Mouse (Mus musculus): ENCODE results near the gene Slc34a1. TPM values are rescaled to one million over a fixed set of nuclear protein-coding genes. Genes with fewer than 3 reads are reported as not detected.

Slc34a1 gene
- polyA plus RNA-seq, 1 experiment from 2014 or later, result not detected

DNA sequence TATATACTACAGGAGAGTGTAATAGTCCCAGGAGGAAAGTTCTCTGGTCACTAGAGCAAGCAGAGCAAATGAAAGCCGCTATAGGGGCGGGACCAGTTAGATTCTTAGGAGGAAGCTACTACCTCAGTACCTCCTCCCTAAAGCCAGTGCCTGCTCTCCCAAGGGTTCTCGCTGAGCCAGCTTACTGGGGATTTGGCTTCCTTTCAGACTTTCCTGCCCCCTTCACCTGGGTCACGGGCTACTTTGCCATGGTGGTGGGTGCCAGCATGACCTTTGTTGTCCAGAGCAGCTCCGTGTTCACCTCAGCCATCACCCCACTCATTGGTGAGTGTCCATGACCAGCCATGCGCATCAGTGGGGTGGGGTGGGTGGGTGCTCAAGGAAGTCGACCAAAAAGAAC, 13.8 kb downstream of the Slc34a1 start:
- Histone ChIP-seq H3K4me3 (no peak overlapping the region), H3K27me3 (ENCODE audit: low read depth, poor library complexity, severe bottlenecking) (peaks cover 42% of the 10 kb centered on the region), H3K27ac (no peak overlapping the region), H3K9me3 (replicated peaks) (no peaks in the 10 kb centered on the region), H3K4me1 (peaks cover 8% of the 10 kb centered on the region), H3K36me3 (no peaks in the 10 kb centered on the region)
- WGBS, result 74% methylated on average over 7 of the region's 7 CpGs
- no peak for DNase-seq (ENCODE audit: low spot score)

DNA sequence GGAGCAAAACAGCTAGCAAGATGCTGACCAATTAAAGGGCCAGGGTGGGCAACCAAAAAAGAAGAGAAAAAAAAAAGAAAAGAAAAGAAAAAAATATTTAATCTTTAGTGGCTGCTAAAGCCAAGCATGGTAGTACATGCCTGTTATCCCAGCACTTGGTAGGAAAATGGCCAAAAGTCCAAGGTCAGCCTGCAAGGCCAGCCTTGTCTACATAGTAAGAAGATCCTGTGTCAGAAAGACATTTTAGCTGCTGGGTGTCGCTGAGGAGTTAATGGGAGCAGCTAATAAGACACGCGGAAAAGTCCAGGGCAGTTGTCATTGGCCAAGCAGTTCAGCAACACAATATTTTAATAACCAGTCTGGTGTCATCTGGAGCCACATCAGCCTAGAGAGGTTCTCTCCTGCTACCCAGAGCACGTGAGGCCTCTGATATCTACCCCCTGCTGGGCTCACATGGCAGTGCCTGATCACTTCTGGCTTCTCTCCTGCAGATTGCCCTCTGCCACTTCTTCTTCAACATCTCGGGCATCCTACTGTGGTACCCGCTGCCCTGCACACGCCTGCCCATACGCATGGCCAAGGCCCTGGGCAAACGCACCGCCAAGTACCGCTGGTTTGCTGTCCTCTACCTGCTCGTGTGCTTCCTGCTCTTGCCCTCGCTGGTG, 14.8 kb downstream of the Slc34a1 start:
- H3K27me3 ChIP-seq (ENCODE audit: low read depth, poor library complexity, severe bottlenecking), result peaks cover 51% of the 10 kb centered on the region
- H3K9me3 ChIP-seq (replicated peaks), result no peaks in the 10 kb centered on the region
- 81% methylated on average over 13 of the region's 13 CpGs for WGBS
- no peak overlapping the region for H3K4me3 ChIP-seq
- no peak for DNase-seq (ENCODE audit: low spot score)
- H3K36me3 ChIP-seq, result no peaks in the 10 kb centered on the region
- peaks cover 8% of the 10 kb centered on the region for H3K4me1 ChIP-seq
- H3K27ac ChIP-seq, result no peak overlapping the region

GRCm38 (mm10) chr13:55413333-55413732, 15.3 kb downstream of the Slc34a1 start:
- 83% methylated on average over 12 of the region's 12 CpGs for WGBS
- H3K36me3 ChIP-seq, result no peaks in the 10 kb centered on the region
- H3K4me1 ChIP-seq, result peaks cover 13% of the 10 kb centered on the region
- H3K9me3 ChIP-seq (replicated peaks), result no peaks in the 10 kb centered on the region
- no peak overlapping the region for H3K4me3 ChIP-seq
- no peak overlapping the region for H3K27ac ChIP-seq
- peaks cover 56% of the 10 kb centered on the region for H3K27me3 ChIP-seq (ENCODE audit: low read depth, poor library complexity, severe bottlenecking)
- no peak for DNase-seq (ENCODE audit: low spot score)

GRCm38 (mm10) chr13:55414743-55415380, 16.9 kb downstream of the Slc34a1 start, which contains the start of gene Pfn3:
Gene Pfn3 (minus strand): TSS chr13:55415232.
- Histone ChIP-seq H3K27me3 (ENCODE audit: low read depth, poor library complexity, severe bottlenecking) (peaks cover 65% of the 10 kb centered on the region), H3K27ac (peak within 1 kb of the TSS; percentile 53; the same call in 1 of the 2 replicates)
- WGBS, result 10% methylated on average over 41 of the region's 41 CpGs

GRCm38 (mm10) chr13:55418004-55418403, 20.0 kb downstream of the Slc34a1 start:
- Histone ChIP-seq H3K4me1 (peaks cover 29% of the 10 kb centered on the region), H3K36me3 (no peaks in the 10 kb centered on the region), H3K27me3 (ENCODE audit: low read depth, poor library complexity, severe bottlenecking) (peaks cover 87% of the 10 kb centered on the region), H3K9me3 (replicated peaks) (no peaks in the 10 kb centered on the region), H3K27ac (no peak overlapping the region), H3K4me3 (no peak overlapping the region)
- WGBS, result 16% methylated on average over 12 of the region's 12 CpGs
- peak; percentile 89 for DNase-seq (ENCODE audit: low spot score)

More at GRCm38 (mm10) chr13:55414743-55415380, 16.9 kb downstream of the Slc34a1 start, which contains the start of gene Pfn3:
- Histone ChIP-seq H3K36me3 (no peaks in the 10 kb centered on the region), H3K4me1 (peaks cover 15% of the 10 kb centered on the region), H3K4me3 (peak within 1 kb of the TSS; percentile 53), H3K9me3 (replicated peaks) (no peaks in the 10 kb centered on the region)
- DNase-seq (ENCODE audit: low spot score), result peak; percentile 75

DNA sequence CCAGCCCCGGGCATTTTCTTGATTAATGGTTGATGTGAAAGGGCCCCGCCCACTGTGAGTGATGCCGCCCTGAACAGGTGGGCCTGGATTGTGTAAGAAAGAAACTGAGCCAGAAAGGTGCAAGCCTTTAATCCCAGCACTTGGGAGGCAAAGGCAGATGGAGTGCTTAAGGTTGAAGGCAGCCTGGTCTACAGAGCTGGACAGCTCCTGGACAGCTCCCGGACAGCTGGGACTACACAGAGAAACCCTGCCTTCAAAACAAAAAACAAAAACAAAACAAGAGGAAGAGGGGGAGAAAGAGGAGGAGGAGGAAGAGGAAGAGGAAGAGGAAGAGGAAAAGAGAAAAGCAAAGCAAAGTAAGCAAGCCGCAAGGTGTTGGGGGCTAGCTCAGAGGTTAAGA, 21.2 kb downstream of the Slc34a1 start:
- DNase-seq (ENCODE audit: low spot score), result no peak

DNA sequence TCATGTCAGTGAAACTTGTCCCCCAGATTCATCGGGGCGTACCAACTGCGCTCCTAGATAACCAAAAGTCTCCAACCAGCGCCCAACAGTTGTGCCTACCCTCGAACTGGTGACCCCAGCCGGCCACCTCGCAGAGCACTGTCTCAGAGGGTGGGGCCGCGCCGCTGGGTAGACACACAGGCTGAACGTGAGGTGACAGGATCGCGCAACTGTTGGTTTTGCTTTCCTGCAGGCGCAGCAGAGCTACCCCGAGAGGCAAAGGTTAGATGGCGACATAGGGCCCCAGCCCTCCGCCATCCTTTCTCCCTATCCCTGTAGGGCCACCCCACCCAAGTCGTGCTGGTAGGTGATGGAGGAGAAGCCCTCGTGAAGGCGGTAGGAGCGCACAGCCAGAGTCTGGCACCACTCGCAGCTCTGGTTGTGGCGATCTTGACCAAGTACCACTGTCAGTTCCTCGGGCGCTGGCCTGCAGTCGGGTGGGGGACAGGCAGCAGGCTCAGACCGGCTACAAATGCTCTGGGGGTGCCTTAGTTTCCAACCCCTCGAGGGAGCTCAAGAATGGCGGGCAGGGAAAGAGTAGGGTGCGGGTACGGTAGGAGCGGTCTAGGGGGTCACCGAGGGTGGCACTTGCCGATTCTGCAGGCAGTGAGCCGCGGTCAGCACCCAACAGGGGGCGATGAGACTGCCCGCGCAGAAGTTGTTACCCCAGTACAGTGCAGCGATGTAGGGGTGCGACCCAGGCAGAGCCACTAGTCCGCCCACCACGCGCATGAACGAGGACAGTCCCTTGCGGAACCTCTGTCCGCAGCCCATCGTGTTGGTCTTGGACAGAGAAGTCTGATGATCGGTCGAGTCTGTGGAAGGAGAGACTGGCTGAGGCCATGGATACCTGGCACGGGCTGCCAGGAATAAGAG, 22.3 kb downstream of the Slc34a1 start:
- DNase-seq (ENCODE audit: low spot score), result no peak
- H3K27ac ChIP-seq, result no peak overlapping the region
- H3K27me3 ChIP-seq (ENCODE audit: low read depth, poor library complexity, severe bottlenecking), result peaks cover 65% of the 10 kb centered on the region
- 27% methylated on average over 51 of the region's 51 CpGs for WGBS
- H3K36me3 ChIP-seq, result no peaks in the 10 kb centered on the region
- peaks cover 22% of the 10 kb centered on the region for H3K4me1 ChIP-seq
- no peaks in the 10 kb centered on the region for H3K9me3 ChIP-seq (replicated peaks)
- 0 out of 2 replicates have a peak overlapping the region, but pooled peaks have one; percentile 0 for H3K4me3 ChIP-seq

More for the DNA sequence above, 21.2 kb downstream of the Slc34a1 start:
- no peaks in the 10 kb centered on the region for H3K36me3 ChIP-seq
- no peak overlapping the region for H3K27ac ChIP-seq
- H3K27me3 ChIP-seq (ENCODE audit: low read depth, poor library complexity, severe bottlenecking), result peaks cover 77% of the 10 kb centered on the region
- WGBS, result 82% methylated on average over 5 of the region's 5 CpGs
- H3K9me3 ChIP-seq (replicated peaks), result no peaks in the 10 kb centered on the region
- peaks cover 29% of the 10 kb centered on the region for H3K4me1 ChIP-seq
- H3K4me3 ChIP-seq, result no peak overlapping the region

DNA sequence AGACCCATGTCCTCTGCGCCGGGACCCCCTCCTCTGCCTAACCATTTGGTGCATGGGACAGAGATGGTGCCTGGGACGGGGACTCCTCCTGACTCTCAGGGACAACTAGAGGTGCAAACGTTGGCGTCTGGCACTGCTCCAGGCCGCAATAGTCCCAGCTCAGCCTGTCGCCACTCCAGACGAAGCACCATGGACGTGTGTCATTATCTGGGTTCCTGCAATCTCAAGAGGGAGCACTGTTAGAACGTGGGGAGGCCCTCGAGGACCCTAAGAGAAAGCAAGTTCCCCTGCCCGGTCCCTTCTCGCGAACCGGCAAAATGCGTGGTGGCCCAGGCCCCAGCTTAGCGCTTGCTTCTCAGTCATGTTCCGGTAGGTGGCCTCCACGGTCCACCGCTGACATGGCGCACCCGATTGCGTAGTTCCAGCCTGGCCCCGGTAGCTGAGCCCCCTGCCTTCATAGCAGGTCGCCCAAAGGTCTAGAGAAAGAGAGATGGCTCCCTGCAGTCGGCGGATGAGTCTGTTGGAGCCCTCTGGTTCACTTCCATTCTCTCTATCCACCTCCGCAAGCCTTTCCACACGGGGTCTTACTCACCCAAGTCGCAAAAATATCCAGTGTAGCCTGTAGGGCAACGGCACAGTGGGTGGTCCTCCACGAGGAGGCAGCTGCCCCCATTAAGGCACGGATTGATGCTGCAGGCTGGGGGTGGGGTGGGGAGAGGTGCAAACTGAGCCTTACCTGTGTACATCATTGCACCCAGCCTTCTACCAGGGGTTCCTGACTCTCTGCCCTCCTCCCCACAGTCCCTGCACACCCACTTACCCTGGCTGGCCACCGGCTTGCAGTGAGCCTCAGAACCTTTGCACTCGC, 23.2 kb downstream of the Slc34a1 start:
- peak; percentile 74 for DNase-seq (ENCODE audit: low spot score)
- peaks cover 21% of the 10 kb centered on the region for H3K4me1 ChIP-seq
- H3K4me3 ChIP-seq, result peak overlapping the region; percentile 34
- H3K36me3 ChIP-seq, result no peaks in the 10 kb centered on the region
- H3K9me3 ChIP-seq (replicated peaks), result no peaks in the 10 kb centered on the region
- no peak overlapping the region for H3K27ac ChIP-seq
- 9% methylated on average over 35 of the region's 35 CpGs for WGBS
- H3K27me3 ChIP-seq (ENCODE audit: low read depth, poor library complexity, severe bottlenecking), result peaks cover 62% of the 10 kb centered on the region

- 91% methylated on average over 10 of the region's 10 CpGs for WGBS
- Histone ChIP-seq H3K27me3 (ENCODE audit: low read depth, poor library complexity, severe bottlenecking) (peaks cover 15% of the 10 kb centered on the region), H3K27ac (no peak within 1 kb of the TSS), H3K36me3 (no peaks in the 10 kb centered on the region), H3K4me1 (peaks cover 3% of the 10 kb centered on the region), H3K9me3 (replicated peaks) (no peaks in the 10 kb centered on the region), H3K4me3 (no peak within 1 kb of the TSS)
- no peak for DNase-seq (ENCODE audit: low spot score)
Observed at GRCm38 (mm10) chr13:55426613-55427012, 28.6 kb downstream of the Slc34a1 start, which contains the start of gene F12. Gene F12 (minus strand): TSS chr13:55426793.

DNA sequence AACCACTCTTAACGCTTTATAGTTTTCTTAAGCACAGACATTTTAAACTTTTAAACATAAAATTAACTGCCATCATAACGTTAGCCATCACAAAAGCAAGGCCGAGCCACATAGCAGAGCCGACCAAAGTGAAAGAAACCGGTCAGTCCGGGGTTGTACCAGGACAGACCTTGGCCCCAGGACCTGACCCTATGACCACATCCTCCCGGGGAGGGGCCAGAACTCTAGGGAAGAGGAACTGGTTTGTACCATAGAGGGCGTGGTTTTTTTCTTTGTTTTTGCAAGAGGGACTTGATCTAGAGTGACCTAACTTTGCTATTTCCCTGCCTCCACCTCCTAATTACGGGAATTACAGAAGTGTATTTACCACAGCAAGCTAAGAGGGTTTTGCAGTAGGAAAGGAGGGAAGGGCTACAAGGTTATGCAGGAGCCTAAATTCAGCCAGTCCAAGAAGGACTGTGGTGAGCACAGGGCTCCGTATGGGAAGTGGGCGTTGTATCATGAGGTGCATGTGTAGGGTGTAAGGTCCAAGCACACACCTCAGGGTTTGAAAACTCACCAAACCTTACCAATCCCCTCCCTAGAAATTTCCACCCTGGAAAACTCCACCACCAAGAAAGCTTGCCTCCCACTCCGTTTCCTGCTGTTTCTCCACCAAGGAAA, 31.4 kb downstream of the Slc34a1 start:
- Histone ChIP-seq H3K9me3 (replicated peaks) (no peaks in the 10 kb centered on the region), H3K4me1 (no peaks in the 10 kb centered on the region), H3K27me3 (ENCODE audit: low read depth, poor library complexity, severe bottlenecking) (no peaks in the 10 kb centered on the region), H3K4me3 (no peak overlapping the region), H3K27ac (no peak overlapping the region), H3K36me3 (no peaks in the 10 kb centered on the region)
- 81% methylated on average over 12 of the region's 12 CpGs for WGBS
- no peak for DNase-seq (ENCODE audit: low spot score)

- Histone ChIP-seq H3K9me3 (replicated peaks) (no peaks in the 10 kb centered on the region), H3K36me3 (no peaks in the 10 kb centered on the region), H3K4me3 (no peak overlapping the region), H3K4me1 (no peaks in the 10 kb centered on the region), H3K27ac (no peak overlapping the region), H3K27me3 (ENCODE audit: low read depth, poor library complexity, severe bottlenecking) (no peaks in the 10 kb centered on the region)
- no peak for DNase-seq (ENCODE audit: low spot score)
- WGBS, result 89% methylated on average over 2 of the region's 2 CpGs
Observed at GRCm38 (mm10) chr13:55430566-55430965, 32.6 kb downstream of the Slc34a1 start.

Data from limb, embryonic 10.5 days (tissue).